Mouse (Mus musculus): Measurements from ENCODE around the gene Tkt.
"Not testable (repeated sequence)": the region's sequence is repeated elsewhere in the genome, so short reads cannot be mapped to it uniquely, and the experiment has no call there.

Tkt gene

DNA sequence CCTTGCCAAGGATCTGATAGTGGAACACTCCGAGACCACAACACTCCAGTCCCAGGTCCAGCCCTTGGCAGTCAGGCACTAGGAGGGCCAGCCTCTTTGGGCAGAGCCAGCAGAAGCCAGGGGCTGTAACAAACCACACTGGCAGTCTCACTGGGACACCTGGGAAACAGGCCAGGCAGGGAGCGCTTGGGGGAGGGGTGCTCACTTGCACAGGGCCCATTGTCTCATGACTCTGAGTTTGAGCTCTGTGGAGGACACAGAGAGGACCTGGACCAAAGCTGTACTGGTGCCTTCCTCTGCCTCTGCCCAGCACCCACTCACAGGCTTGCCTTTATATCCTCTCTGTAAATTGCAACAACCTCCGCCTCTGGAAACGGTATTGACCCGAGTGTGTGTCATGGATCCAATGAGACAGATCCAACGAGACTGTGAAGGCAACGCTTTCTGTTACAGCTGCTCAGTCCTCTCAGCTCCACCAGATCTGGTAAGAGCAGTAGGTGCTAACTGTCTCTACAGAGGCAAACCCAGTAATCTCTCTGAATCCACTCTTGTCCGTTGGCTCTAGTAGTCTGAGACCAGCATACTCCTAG lies at the start of gene Tkt:
TSS of gene Tkt (plus strand) at position 229 of the 590 bp plus-strand sequence.
- DNase-seq: peak; percentile 83

DNA sequence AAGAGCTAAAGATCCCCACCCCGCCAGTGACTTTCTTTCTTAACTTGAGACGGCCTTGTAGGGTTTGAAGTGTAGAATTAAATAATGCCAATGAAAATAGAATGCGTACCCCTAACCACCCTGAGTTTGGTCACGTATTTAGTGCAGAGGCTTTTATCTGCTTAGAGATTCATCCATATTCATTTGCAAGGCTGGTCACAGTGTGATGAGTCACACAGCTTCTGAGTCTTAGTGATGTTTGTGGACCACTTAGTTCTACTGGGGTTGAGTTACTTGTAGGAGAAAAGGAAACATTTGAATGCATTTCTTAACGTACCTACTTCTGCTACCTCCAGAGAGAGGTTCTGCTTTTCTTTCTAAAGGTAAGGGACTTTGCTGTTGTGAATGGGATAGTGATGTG lies 43.2 kb upstream of the Tkt start:
- DNase-seq: no peak

DNA sequence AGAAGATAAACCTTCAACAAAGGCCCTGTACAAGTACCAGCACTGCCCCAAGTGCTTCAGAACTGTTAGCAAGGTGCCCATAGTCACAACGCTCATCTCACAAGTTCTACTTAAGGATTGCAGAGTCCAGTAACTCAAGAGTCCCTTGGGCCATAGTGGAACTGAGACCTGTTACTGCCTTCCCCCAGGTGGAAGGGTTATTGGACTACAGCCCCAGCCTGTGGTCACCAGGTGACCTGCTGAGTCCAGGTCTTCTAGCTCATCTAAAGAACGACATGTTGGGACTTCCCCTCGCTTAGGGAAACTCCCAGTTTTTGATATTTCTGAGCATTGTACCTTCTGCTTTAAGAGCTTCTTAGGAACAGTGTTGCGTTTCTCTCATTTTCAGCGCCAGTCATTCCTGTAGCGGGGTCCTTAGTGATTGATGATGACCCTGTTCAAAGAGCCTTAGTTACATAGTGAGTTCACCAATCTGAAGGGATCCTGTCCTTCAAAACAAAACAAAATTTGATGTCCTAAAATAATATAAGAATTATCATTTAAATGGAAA lies 37.9 kb upstream of the Tkt start:
- DNase-seq: no peak

DNA sequence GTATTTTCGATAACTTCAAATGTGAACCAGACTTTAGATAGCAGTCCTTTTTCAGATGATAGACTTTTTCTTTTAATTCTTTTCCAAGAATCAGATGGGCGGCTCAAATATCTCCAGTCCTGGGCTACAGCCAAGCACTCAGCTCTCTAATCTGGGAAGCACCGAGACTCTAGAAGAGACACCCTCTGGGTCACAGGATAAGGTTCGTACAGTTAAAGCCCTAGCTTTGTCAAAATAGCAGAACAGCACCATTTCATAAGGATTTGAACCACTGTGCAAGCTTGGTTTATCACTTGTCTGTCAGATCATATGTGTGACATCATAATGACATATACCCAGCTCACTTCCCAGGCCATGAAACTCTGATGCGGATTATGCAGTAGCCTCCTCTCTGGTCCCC lies 35.3 kb upstream of the Tkt start:
- DNase-seq: no peak

DNA sequence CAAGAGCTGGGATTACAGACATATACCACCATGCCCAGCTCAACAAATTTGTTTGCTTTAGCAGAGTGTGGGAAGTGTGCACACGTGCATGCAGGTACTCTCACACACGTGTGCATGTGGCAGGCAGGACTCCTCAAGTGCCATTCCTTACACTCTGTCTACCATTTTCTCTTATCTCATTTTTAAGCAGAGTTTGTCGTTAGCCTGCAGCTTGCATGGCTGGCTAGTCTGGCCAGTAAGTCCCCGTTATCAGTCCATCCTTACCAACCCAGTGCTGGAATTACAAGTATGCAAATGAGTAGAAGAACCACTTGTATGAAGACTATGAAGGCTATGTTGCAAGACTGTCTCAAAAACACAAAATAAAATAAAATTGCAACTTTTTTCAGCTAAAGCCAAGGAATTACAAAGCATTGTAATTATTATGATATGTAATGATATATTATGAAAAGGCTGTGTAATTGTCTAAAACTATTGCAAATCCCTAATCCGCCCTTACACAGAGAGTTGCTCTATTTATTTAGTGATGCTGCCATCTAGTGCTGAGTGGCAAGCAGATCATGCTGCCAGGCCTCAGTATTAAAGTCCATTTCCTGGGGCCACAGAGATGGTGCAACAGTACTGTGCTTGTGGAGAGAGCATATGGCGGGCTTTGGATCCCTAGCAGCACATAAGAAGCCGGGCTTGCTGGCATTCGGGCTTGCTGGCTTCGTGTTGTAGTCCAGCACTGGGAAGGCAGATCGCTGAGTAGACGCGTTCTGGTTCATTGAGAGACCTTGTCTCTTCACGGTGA lies 32.0 kb upstream of the Tkt start:
- DNase-seq: peak; percentile 35

DNA sequence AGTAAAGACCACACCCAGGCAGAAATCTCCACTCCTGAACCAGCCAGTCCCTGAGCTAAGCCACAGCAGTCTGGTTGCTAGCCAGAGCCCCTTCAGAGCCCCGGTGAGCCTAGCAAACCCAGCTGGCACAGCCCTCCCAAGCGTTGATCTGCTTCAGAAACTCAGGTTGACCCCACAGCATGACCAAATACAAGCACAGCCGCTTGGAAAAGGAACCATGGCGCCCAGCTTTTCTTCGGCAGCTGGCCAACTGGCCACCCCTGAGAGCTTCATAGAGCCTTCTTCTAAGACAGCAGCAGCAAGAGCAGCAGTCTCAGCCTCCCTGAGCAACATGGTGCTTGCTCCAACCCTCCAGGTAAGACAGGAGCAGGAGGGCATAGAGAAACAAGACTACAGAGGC lies 28.8 kb upstream of the Tkt start:
- no peak for DNase-seq

DNA sequence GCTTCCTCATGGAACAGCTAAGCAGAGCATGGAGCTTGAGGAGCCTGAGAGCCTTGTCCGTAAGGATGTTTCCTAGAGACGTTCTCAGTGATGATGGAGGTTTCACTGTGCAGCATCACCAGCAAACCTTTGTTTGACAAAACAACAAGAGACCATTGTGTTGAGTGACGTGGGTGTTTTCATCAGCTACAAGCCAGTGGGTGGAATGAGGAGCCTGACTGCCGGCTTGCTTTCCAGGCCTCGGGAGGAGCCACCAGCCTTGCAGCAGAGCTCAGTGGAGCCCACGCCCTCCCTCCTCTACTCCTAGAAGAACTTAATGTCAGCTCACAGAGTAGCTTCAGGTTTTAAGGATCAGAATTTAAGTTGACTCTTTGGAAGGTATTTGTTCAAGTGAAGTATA lies 24.8 kb upstream of the Tkt start:
- no peak for DNase-seq

DNA sequence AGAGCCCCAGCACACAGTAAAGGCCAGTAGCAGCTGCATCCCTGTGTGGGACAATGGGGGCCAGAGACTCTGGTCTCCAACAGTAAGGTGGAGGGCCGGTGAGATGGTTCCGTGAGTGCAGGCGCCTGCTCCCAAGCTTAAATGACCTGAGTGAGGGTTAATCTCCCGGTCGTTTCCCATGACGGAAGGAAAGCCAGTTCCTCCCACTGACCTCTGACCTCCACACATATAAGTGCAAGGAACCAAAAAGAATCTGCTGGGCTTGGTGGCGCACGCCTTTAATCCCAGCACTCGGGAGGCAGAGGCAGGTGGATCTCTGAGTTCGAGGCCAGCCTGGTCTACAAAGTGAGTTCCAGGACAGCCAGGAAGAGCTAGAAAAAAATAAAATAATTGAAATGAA lies 19.8 kb upstream of the Tkt start:
- DNase-seq: no peak

DNA sequence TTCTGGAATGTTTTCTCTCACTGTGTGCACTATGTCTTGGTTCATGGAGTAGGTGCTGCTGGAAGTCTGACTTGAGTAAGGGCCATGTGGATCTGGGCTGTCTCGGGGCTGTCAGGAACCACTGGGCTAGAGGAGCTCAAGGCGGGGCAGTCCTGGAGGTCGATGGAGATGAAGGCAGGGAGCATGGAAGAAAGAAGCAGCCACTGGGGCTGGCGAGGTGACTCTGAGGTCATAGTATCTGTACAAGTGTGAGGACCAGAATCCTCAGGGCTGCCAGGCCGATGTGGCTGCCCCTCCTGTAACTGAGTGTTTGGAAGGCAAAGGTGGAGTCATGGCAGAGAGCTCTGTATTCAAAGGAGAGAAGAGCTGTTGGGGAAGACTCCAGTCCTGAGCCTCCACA lies 19.2 kb upstream of the Tkt start:
- no peak for DNase-seq

DNA sequence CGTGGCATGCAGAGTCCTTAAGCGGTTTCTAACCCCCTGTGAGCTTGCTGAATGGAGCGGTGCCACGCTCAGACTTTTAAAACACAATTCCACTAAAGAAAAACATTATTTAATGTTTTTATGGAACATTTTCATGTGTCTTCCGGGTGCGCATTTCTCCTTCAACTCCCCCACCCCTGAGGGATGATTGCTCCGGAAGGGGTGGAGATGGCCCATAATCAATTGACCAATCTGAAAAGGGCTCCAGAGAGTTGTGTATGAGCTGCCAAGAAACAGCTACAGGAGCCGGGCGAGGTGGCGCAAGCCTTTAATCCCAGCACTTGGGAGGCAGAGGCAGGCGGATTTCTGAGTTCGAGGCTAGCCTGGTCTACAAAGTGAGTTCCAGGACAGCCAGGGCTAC lies 18.7 kb upstream of the Tkt start:
- DNase-seq: no peak

DNA sequence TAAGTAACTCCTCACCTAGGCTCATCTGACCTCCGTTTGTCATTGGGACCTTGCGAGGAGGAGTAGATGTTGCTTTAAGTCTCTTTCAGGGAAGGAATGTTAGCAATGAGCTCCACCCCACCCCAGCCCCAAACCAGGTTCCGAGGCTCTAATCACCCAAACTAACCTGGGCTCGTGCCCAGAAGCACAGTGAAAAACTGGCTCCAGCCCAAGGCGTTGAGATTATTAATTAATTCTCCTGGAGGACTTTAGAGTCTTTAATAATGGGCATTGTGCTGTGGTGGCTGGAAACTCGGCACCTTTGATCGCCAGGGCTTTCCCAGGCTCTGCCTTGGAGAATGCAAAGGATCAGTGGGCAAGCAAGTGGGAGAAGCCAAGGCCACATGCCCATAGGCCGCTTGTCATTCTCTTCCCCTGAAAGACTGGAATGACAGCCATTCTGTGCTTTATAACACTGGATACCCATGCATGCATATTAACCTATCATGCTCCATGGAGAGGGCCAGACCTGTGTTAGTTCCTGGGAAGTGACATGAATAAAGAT lies 17.4 kb upstream of the Tkt start:
- peak; percentile 84 for DNase-seq

DNA sequence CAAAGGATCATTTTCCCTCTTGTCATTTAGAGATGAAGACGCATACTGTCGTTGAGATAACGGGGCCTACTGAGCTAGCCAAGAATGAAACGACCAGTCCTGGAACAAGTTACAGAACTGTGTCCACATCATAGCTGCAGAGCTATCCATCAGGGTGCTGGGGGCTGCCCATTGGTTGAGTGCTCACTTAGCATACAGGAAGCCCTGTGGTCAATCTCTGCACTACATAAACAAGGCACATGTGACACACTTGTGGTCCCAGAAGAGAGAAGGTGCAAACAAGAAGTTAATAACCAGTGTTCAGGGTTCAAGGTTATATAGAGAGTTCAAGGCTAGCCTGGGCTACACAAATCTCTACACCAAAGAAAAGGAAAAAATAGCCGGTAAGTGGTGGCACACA lies 16.7 kb upstream of the Tkt start:
- DNase-seq: no peak

DNA sequence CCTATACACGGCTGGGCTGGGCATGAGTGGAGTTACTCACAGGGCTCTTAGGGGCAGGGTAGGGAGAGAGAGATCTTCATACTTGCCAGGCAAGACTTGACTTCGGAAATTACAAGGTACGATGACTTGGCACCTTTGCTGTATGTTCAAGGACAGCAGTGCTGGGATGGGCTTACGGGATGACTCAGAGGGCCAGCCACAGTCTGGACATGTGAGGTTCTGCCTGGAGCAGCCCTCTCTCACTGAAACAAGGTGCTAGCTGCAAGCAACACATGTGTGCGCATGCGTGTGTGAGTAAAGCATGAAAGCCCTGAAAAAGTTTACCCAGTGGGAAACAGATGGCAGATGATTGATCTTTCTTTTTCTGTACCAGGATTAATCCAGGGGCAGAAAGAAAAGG lies 16.3 kb upstream of the Tkt start:
- DNase-seq: no peak

DNA sequence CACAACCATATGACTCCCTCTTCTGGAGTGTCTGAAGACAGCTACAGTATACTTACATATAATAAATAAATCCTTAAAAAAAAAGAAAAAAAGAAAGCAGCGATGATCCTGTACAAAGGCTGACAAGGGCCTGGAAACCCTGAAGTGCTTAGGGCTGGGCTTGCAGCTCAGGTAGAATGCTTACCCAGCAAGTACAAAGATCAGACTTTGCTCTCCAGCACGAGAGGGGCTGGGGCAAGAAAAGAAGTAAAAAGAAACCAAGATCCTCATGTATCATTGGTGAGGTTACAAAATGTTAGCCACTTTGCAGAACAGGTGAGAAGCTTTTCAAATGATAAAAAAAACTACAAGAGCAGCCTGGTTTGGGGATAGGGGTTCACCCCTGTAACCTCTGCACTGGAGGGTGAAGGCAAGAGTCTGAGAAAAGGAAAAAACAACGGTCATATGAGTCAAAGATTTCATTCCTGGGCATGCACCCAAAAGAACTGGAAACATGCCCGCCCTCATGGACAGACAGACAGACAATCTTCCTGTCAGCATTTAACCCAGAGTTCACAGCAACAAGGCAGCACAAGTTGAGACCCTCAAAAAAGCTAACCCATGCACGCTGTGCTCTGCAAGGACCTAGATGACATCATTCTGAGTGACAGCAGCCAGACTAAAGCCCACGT lies 14.2 kb upstream of the Tkt start:
- peak; percentile 57 for DNase-seq

DNA sequence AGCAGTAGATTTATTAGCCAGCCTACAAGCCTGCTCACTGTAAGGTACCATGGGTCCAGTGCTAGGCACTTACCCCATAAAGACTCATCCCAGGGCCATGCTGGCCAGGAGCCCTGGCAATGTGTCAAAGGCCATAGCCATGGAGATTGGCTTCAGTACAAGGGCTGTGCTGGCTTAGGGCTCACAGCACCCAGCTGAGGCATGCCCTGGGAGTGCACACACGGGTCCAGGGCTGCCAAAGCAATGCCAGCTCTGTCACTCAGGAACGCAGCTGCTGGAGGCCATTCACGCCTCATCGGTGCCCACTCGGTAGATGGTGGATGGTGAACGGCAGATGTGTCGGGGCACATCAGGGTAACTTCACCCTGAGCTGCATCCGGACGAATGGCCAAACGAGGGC lies 6.6 kb upstream of the Tkt start:
- peak; percentile 76 for DNase-seq

DNA sequence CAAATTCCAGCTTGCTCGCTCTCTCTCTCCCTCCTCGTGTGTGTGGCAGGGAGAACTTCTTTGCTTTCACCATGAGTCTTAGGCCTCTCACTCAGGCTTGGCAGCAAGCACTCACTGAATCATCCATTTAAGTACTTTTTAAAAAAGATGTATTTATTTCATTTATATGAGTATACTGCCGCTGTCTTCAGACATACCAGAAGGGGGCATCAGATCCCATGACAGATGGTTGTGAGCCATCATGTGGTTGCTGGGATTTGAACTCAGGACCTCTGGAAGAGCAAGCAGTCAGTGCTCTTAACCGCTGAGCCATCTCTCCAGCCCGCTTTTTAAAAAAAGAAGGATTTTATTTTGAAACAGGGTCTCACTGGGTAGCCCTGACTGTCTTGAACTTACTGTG lies 4.8 kb upstream of the Tkt start:
- DNase-seq: not testable (repeated sequence)

DNA sequence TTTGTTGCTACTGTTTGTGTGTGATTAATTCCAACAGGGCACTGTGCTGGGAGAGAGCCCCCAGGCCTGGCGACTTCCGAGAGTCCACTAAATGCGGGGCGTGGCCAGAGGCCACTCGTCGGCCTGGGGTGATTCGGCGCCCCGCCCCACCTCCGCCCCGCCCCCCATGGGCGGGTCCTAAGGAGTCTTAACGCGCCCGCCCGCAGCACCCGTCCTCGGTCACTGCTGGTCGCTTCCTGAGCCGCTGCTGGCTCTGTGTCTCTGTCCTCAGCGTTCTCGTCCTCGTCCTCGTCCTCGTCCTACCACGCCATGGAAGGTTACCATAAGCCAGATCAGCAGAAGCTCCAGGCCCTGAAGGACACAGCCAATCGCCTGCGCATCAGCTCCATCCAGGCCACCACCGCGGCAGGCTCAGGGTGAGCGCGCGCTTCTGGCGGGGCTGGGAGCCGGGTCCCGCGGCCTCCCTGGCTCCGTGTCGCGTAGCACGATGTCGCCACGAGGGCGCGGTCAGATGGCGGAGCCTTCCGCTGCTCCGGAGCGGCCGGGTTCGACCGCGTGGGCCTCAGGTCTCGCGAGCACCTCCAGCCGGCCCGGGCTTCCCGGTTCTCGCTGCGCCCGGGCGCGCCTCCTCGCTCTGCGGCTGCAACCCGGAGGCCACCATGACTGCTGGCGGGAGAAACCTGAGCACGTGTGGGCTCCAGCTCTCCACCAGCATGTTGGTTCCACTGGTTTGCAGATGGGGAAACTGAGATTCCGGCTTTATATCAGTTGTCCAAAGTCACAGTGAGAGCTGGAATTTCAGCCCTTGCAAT lies 1.0 kb downstream of the Tkt start:
- peak; percentile 99 for DNase-seq

DNA sequence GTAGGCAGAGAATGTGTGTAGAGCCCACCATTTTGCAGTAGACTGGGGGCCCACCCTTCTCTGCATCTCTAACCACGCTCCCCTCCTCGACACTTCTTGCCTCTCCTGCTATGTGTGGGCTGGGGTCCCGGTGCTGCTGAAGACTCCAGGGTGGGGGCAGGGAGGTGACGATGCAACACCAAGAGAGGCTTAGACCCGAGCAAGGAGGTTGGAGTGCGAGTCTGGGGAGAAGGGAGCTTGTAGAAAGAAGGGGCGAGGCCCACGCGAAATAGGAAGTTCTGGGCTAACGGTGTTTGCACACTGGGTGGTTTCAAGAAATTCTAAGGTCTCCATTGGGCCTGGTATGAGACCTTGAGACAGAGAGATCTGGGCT lies 1.6 kb downstream of the Tkt start:
- DNase-seq: peak; percentile 43

DNA sequence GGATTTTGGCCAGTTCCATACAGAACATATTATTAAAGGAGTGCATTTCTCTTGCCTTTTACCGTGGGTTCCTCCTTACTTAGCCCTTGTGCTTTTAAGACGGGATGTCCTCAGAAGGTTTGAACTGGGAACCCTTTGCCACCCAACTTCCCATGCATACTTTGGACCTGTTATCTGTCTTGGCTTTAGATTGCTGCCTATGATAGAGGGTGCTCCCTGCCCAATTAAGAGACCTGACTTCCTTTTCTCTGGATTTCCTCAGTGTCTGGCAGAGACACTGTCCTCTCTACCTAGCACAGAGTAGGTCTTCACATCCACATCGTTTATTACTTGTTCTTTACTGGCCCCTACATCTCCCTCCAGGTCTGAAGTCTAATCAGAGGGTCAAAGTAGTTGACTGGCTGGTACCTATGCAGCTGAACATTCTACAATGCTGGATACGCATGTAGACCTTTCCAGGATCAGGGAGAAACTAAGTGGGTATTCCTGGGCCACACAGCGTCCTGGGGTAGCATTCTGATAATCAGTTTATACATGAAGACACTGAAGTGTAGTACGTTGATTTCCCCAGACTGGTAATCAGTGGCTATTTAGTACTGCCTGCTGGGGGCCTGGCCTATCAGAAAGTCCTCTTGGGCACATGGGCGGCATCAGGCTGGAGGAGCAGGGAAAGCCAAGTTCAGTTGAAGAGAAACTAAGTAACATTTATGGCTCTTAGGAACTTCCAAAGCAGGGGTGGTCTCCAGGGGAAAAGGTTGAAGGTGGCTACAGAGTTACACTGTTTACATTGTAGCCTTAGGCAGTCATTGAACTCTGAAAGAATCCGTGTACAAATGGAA lies 2.3 kb downstream of the Tkt start:
- DNase-seq: peak; percentile 20

DNA sequence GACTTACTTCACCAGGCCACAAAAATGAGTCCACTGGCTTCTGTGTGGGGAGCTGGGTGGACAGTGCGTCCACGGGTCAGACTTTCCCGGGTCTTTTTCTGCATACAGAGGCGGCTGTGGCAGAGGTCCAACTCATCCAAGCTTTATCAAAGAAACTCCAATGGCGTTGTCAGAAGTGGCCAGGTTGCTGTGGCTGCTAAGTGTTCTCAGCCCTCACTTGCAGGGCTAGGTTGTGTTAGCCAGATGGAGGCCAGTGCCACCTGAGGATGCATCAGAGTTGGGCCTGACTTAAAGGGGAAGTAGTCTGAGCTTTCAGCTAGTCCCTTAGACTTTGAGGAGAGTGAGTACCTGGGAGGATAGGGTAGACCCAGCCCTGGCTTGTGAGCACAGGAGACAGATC lies 3.4 kb downstream of the Tkt start:
- peak; percentile 34 for DNase-seq

DNA sequence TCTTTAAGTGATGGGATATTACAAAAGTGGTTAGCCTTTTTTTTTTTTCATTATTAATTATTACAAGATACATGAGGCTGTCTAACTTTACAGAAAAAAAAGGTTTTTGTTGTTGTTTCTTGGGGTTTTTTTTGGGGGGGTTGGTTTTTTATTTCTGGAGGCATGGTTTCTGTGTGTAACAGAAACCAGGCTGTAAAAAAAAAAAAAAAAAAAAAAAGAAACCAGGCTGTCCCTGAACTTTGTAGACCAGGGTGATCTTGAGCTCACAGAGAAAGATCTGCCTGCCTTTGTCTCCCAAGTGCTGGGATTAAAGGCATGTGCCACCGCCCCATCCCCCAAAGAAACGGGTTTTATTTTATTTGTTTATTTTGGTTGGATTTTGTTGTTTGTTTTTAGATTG lies 3.8 kb downstream of the Tkt start:
- DNase-seq: peak; percentile 4

DNA sequence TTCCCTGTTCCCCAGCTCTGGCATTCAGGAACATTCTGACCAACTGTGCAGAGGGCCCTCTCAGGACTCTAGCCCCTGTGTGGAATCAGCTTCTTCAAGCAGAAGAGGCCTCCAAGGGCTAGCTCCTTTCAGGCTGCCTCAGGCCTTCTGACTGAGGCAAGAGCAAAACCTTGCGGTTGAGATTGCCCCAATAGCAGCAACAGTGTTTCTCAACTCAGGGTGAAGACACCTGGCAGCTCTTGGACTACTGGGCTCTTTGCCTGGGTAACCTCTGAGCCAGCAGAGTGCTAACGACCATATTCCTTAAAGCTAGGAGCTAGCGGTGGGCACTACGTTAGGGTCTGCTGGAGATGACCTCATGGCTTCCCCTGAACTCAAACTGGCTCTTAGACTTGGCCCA lies 5.0 kb downstream of the Tkt start:
- peak; percentile 11 for DNase-seq

All from kidney, postnatal 10 days (tissue).